8 mouse cellular contexts compared by ENCODE assay signal in the genomic region with DNA sequence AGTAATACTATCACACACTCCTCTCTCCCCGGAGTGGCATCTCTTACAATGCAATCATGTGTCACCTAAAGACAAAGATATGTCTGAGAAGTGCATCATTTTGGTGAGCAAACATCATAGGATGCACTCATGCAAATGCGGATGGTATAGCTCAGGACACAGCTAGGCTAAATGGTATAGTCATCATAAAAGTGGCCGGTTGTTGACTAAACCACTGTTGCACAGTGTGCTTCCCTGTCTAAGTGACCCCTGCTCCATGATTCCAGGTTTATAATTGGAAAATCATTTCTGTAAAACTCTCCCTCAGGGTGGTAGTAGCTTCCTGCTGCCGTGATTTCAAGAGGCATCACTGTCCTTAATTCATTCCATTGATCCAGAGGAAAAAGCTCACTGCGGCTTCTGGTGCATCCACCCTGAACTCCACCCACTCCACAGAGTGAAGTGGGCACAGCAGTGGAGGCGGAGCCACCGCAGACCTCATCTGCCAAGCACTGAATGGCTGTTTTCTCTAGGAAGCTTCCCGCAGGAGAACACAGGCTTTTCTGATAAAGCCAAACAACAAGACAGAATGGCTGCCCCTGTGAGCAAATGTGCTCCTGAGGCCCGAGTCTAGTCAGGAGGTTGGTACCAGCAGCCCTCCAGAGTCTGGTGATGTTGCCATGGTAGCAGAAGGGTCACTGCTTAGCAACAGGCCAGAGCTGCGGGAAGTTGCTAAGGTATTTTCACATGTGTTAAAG. TPM values are rescaled to one million over a fixed set of nuclear protein-coding genes. Genes with fewer than 3 reads are reported as not detected.
DNase-seq lines count a peak whose midpoint lies in the region; ATAC-seq lines count a peak whose summit lies in the region.

No protein-coding gene starts in this region.

- no peak overlapping the region for H3K9ac ChIP-seq in embryonic facial prominence, embryonic 14.5 days (ENCODE audit: low read depth, low read length)
- no peak overlapping the region for H3K9ac ChIP-seq in neural tube, embryonic 12.5 days
- no peak overlapping the region for H3K9ac ChIP-seq in intestine, embryonic 15.5 days

- H3K27ac ChIP-seq in embryonic facial prominence, embryonic 14.5 days (replicated peaks; ENCODE audit: low read depth, low read length) = no peak overlapping the region
- peak overlapping the region; percentile 23; the same call in 1 of the 2 replicates for H3K27ac ChIP-seq in neural tube, embryonic 12.5 days
- no peak overlapping the region for H3K27ac ChIP-seq in intestine, embryonic 15.5 days

- peak; percentile 33; the same call in 1 of the 2 replicates for ATAC-seq in embryonic facial prominence, embryonic 14.5 days (ENCODE audit: low read depth)
- peak; percentile 91 for ATAC-seq in neural tube, embryonic 12.5 days (ENCODE audit: low FRiP score, low read depth)
- ATAC-seq in intestine, embryonic 15.5 days = no peak

- WGBS in embryonic facial prominence, embryonic 14.5 days = 57% methylated on average over 10 of the region's 10 CpGs
- WGBS in neural tube, embryonic 12.5 days = 37% methylated on average over 10 of the region's 10 CpGs
- 54% methylated on average over 10 of the region's 10 CpGs for WGBS in intestine, embryonic 15.5 days

- H3K27me3 ChIP-seq in embryonic facial prominence, embryonic 14.5 days (replicated peaks; ENCODE audit: control insufficient read depth, insufficient read depth, low read length) = no peaks in the 10 kb centered on the region
- no peaks in the 10 kb centered on the region for H3K27me3 ChIP-seq in neural tube, embryonic 12.5 days (replicated peaks)
- H3K27me3 ChIP-seq in intestine, embryonic 15.5 days (replicated peaks) = no peaks in the 10 kb centered on the region

- no peak overlapping the region for H3K4me3 ChIP-seq in embryonic facial prominence, embryonic 14.5 days (ENCODE audit: low read depth, low read length)
- H3K4me3 ChIP-seq in neural tube, embryonic 12.5 days = no peak overlapping the region
- no peak overlapping the region for H3K4me3 ChIP-seq in intestine, embryonic 15.5 days (replicated peaks)

- no peaks in the 10 kb centered on the region; the same call in 1 of the 2 replicates for H3K4me1 ChIP-seq in embryonic facial prominence, embryonic 14.5 days (ENCODE audit: control insufficient read depth, insufficient read depth, low read length)
- H3K4me1 ChIP-seq in neural tube, embryonic 12.5 days = peaks cover 18% of the 10 kb centered on the region
- peaks cover 2% of the 10 kb centered on the region; the same call in 1 of the 2 replicates for H3K4me1 ChIP-seq in intestine, embryonic 15.5 days (replicated peaks)

- no peaks in the 10 kb centered on the region for H3K9me3 ChIP-seq in embryonic facial prominence, embryonic 14.5 days (ENCODE audit: control insufficient read depth, low read length)
- H3K9me3 ChIP-seq in neural tube, embryonic 12.5 days = no peaks in the 10 kb centered on the region
- no peaks in the 10 kb centered on the region for H3K9me3 ChIP-seq in intestine, embryonic 15.5 days

- DNase-seq in embryonic facial prominence, embryonic 14.5 days (ENCODE audit: low spot score) = peak; percentile 11
- DNase-seq in forelimb bud, embryonic 11.5 days (ENCODE audit: low read depth, low spot score) = peak; percentile 45
- peak; percentile 20 to 37 for DNase-seq in layer of hippocampus, postnatal 25 days (ENCODE audit: extremely low spot score in 1 of 2, low spot score in 1 of 2)
- no peak for DNase-seq in ovary, postnatal 14 days (ENCODE audit: low spot score)
- no peak for DNase-seq in thymus, postnatal 25 days
- DNase-seq in thymus, postnatal 36 days = no peak

- H3K36me3 ChIP-seq in embryonic facial prominence, embryonic 14.5 days (ENCODE audit: control insufficient read depth, insufficient read depth, low read length) = no peaks in the 10 kb centered on the region
- H3K36me3 ChIP-seq in neural tube, embryonic 12.5 days = no peaks in the 10 kb centered on the region
- no peaks in the 10 kb centered on the region for H3K36me3 ChIP-seq in intestine, embryonic 15.5 days

- H3K4me2 ChIP-seq in embryonic facial prominence, embryonic 14.5 days (ENCODE audit: low read depth, low read length) = no peak overlapping the region
- H3K4me2 ChIP-seq in neural tube, embryonic 12.5 days (replicated peaks) = peak overlapping the region; percentile 25
- no peak overlapping the region for H3K4me2 ChIP-seq in intestine, embryonic 15.5 days (replicated peaks)

RNA-seq across cellular contexts. Expression of gene Rpl10-ps3, which starts 38.9 kb away (rescaled TPM):
- polyA plus RNA-seq in embryonic facial prominence, embryonic 14.5 days (2014; fragmentation: Nextera tagmentation; extraction: Ambion mirVana) = 385 and 468 TPM in 2 replicates
- total RNA-seq in layer of hippocampus, postnatal 25 days (2021) = 100 to 1,000 TPM; 369 to 392 TPM
- polyA plus RNA-seq in neural tube, embryonic 12.5 days (2016; fragmentation: Nextera tagmentation; extraction: Ambion mirVana) = 122 and 131 TPM in 2 replicates
- 292 and 375 TPM in 2 replicates for polyA plus RNA-seq in intestine, embryonic 15.5 days (2015; fragmentation: Nextera tagmentation; extraction: Ambion mirVana)

Comparison
In these comparisons a context has a peak if more than half of its experiments do, and no peak if none do; other contexts are left out.
1. DNase-seq: peak in embryonic facial prominence, embryonic 14.5 days (single experiment), forelimb bud, embryonic 11.5 days (single experiment) and layer of hippocampus, postnatal 25 days (2 of 2); none in ovary, postnatal 14 days (single experiment), thymus, postnatal 25 days (single experiment) and thymus, postnatal 36 days (0 of 2).